Mouse (Mus musculus) adipocyte (in vitro differentiated cells): ENCODE measurements around the gene Rcsd1.

Source experiments
- DNase-seq: peaks from one replicate; pipeline ENCODE4 v3.0.0-alpha.2; 2016; ENCODE audit warnings: low spot score

Gene Rcsd1

DNA sequence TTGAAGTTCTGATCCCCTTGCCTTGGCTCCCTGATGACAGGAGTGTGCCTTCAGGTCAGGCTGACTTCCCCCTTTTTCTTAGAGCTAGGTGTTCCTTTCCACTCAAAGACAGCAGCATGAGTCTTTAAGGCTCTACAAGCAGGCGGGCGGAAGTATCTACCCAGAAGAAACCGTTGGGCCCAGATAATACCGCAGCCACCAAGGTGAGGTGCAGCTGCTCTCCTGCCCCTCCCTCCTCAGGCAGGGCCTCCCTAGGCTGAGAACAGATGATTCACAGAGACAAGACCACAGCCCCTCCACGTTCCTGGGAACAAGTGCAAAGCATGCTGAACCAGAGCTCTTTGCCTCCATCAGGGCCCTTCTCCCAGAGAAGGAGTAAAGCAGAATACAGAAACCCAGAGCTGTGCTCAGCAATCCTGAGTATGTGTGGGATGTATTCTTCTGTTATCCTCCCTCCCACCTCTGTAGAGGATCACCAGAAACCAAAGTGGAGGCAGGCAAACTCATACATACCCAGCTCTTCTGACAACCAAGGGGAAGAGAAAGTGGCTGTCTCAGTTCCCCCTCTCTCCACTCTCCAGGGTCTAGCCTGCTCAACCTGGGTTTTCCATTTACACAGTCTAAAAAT lies at the start of gene Rcsd1:
Gene Rcsd1 (minus strand): TSS at position 129 of the 628 bp plus-strand sequence.
- no peak for DNase-seq

GRCm38 (mm10) chr1:165755194-165755593 lies 45.6 kb upstream of the Rcsd1 start:
- DNase-seq = no peak

DNA sequence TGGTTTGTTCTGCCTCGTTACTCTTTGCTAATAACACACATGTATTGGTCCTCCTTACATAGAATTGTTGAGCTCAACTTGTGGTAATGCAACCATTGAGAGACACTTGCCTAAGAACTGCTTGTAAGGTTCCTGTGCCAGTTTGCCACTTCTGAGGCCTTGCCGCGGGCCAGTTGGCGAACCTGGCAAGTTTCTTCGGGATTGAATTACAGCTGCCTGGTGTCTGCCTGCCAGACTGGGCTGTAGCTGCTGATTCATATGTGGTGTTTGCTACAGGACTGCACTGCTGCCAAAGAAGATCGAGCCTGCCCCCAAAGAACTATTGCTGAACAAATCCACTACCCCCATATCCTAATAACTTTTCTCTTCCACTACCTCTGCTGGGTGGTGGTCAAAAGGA lies 44.6 kb upstream of the Rcsd1 start:
- no peak for DNase-seq

GRCm38 (mm10) chr1:165751838-165752237 lies 42.3 kb upstream of the Rcsd1 start:
- DNase-seq = no peak

DNA sequence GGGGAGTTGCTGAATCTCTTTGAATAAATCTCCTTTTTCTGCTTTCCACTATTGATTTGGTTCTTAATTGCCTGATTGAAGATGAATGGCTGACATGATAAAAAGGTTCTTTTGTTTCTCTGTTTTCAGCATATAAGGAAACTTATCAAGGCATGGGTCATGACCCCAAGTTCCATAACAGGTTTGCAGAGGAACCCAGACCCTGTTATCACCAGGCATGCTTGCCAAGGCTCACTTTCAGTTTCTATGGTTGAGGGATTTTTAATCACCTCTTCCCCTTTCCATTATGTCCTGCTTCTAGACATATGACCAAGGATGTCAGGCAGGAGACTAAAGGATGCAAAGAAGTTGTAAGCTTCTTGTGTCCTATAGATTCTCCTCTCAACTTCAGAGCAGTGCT lies 41.6 kb upstream of the Rcsd1 start:
- no peak for DNase-seq

DNA sequence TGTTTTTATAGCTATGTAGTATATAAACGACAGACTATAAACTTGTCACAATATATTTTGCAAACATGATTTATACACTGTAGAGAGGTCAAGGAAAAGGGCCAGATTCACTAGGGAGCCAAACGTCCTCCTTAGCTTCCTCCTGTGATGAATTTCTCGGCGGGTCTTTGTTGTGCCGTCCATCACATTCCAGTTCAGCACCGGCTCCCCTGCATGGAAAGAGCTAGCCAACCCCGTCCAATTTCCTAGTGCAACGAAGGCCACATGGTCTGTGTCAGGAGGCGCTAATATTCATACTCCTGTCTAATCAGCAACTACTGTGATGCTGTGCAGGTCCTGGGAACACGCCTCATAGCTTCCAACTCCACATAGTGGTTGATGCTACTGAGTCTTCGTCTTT lies 38.5 kb upstream of the Rcsd1 start:
- DNase-seq = no peak

GRCm38 (mm10) chr1:165741989-165742388 lies 32.4 kb upstream of the Rcsd1 start:
- no peak for DNase-seq

GRCm38 (mm10) chr1:165738985-165739384 lies 29.4 kb upstream of the Rcsd1 start:
- no peak for DNase-seq

DNA sequence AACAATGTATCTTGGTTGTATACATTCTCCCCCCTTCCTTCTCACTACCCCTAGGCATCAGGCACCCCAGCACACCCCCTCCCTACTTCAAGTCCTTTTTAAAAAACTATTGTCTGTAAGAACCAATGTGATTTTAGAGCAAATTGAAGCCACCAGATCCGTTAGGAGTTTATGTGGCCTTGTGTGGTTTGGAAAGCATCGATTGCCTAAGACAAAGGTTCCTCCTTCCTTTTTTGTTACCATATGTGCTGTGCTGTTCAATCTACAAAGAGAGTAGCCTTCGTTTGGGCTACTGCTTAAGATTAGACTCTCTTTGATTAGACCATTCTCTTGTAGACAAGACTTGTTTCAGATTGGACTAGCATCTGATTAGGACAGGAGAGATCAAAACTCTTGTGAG lies 28.3 kb upstream of the Rcsd1 start:
- DNase-seq = no peak

GRCm38 (mm10) chr1:165737451-165737850 lies 27.9 kb upstream of the Rcsd1 start:
- DNase-seq = no peak

DNA sequence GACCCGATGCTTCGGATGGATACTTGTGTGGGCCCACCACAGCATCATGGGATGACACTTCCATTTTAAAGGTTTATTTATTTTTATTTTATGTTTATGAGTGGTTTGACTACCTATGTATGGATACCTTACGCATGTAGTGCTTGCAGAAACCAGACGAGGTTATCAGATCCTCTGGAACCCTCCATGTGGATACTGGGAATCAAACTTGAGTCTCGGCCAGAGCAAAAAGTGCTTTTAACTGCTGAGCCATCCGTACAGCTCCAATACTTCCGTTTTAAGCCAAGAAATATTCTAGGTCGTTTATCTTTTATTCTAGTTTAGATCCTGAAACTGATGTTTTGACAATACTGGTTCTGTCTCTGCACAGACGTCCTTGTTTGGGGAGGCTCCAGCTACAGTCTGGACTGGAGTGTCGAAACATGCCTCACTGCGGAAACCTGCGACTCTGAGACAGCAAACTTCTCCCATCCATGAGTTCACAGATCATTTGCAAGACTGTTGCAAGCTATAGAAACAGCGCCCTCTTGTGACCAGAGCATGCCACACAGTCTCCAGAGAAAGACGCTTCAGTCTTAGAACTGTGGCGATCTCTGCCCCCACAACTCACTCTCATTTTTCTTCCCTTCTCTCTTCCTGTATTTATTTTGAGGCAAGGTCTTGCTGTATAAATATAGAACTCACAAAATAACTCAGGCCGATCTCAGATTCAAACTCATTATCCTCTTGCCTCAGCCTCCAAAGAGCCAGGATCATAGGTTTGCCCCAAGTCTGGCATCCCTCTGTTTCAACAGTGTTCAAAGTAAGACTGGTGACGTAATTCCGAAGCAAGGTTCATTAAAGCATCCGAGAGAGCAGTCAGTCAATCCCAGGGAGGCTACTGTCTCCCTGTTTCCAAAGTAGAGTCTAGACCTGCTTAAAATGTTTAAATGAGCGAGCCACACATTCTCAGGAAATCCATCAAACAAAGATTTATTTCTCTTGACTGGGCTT lies 26.6 kb upstream of the Rcsd1 start:
- peak; percentile 85 for DNase-seq

GRCm38 (mm10) chr1:165734840-165735239 lies 25.3 kb upstream of the Rcsd1 start:
- DNase-seq = no peak

- no peak for DNase-seq
Observed at GRCm38 (mm10) chr1:165731553-165731952, 22.0 kb upstream of the Rcsd1 start.

DNA sequence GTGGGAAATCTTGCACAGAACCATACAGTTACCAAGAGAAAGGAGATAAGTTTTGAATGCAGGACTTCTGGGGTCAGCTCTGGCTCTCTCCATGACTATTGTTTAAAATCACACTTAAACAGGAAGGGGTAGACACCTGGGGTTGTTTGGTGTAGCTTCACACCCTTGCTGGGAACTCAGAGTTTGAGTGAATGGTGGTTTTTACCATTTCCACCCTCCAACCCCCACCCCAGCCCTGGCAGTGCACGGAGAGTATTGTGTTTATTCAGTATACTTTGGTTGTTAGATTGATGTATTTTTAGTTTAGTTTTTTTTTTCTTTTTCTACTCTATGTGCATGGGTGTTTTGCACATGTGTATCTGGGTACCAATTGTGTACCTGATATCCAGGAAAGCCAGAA lies 20.6 kb upstream of the Rcsd1 start:
- no peak for DNase-seq

DNA sequence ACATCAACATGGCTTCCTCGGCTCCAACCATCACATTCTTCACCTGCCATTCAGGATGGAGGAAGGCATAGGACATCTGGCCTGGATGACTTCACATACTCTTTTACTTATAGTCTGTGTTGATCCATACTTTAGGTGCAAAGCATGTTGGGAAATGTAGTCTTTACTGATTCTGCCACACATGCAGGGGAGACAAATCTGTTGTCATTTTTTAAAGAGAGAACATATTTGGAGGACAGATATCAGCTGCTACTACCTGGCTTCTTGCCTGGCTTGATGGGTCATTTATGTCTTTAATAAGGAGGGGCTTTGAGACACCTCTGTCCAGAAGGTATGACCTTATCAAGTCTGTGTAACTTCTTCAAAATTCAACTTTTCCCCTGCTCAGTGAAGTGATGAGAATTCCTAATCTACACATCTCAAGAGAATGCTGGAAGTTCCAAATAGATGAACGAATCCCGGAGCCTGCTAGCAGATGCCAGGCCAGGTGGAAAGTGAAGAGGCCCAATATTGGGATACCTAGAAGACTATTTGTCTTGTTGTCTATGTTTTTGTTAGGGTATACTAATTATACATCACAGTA lies 18.6 kb upstream of the Rcsd1 start:
- DNase-seq = no peak

GRCm38 (mm10) chr1:165726986-165727385 lies 17.4 kb upstream of the Rcsd1 start:
- DNase-seq = no peak

DNA sequence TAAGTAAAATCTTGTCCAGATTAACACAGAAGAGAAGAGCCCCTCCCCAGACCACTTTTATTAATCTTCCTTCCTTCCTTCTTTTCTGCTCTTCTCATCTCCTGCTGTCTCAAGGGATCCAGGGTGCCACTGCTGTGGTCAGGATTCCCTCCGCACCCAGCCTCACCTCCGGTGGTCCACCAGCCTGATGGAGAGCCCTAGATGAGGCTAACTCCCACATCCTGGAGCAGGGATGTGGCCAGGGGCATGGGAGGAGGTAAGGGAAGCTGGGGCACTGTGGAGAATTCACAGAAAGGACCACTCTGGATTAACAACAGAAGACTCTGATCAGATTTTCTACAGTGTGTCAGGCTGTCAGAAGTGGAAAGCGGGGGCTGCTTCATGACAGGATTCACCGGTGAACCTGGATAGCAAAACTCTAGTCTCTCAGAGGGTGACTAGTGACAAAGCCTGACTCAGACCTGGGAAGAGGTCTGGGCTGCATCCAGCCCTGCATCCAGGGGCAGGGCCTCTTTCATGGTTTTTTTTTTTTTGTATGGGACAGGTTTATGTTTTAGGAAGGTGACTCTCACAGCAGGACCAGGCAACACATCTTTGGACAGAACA lies 15.6 kb upstream of the Rcsd1 start:
- DNase-seq = no peak

DNA sequence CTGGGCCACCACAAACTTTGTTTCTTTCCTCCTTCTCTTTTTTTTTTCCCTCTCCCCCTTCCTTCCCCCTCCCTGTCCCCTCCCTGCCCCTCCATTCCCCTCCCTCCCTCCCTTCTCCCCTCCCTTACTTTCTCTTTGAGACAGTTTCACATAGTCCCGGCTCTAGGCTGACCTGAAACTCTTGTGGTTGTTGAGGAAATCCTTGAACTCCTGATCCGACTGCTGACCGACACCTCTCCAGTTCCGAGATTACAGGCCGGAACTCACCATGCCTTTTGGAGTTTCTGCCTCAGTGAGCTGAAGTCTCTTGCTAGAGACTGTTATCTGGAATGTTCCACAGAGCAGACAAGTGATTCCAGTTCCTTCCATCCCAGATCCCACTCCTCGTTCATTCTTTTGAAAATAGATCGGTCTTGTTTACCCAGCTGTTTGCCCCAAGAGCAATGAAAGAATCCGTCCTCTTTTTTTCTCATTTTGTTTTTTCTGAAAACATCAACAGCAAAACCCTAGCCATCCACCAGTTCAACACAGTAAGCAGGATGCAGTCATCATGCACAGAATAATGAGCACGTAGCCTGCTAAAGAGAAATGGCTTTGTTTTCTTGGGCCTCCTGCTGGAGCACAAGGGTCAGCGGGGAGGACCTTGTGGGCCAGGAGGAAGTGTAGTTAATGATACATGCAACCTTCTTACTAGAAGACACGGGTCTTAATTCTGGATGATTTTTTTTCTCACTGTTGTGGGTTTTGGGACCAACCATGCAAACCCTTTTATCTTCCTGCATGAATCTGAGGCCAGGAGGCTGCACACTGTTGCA lies 14.9 kb upstream of the Rcsd1 start:
- DNase-seq = no peak

- no peak for DNase-seq
Observed at GRCm38 (mm10) chr1:165722531-165723123, 13.1 kb upstream of the Rcsd1 start.

- no peak for DNase-seq
Observed at GRCm38 (mm10) chr1:165718543-165719105, 9.1 kb upstream of the Rcsd1 start.
